Mouse (Mus musculus) G1E (cell line): ENCODE measurements around the gene Rab7b.

Source experiments
- CTCF ChIP-seq: IDR thresholded peaks from 2 replicates; pipeline ENCODE4 v1.5.1; 2012; ENCODE audit warnings: low read depth, low read length, inconsistent platforms, mixed read lengths
- POLR2AphosphoS5 ChIP-seq: IDR thresholded peaks from 2 replicates; pipeline ENCODE4 v1.6.1; 2012; ENCODE audit warnings: low read depth, low read length, inconsistent platforms; ENCODE audit not compliant: insufficient replicate concordance
- TAL1 ChIP-seq: conservative IDR thresholded peaks from 2 replicates; pipeline ENCODE4 v1.6.1; 2012; ENCODE audit warnings: low read depth, low read length, inconsistent platforms, mixed read lengths

- TF ChIP-seq CTCF (no peak), TAL1 (no peak), POLR2AphosphoS5 (no peak)
These were observed 24.4 kb upstream of the Rab7b start for GRCm38 (mm10) chr1:131664136-131664535.
